Mouse (Mus musculus) macrophage (primary cell): ENCODE measurements around the gene Usp31. TPM values are rescaled to one million over a fixed set of nuclear protein-coding genes. Genes with fewer than 3 reads are reported as not detected.

Source experiments
- H3K27ac ChIP-seq: fragments of 350-480 bp; formaldehyde crosslinking; 2 replicates; pipeline ENCODE4 v1.9.0; 2021
- H3K36me3 ChIP-seq: fragments of 350-480 bp; formaldehyde crosslinking; 2 replicates; pipeline ENCODE4 v1.9.0; 2021; ENCODE audit errors: inconsistent target
- H3K4me3 ChIP-seq: fragments of 350-480 bp; formaldehyde crosslinking; 2 replicates; pipeline ENCODE4 v1.9.0; 2021; ENCODE audit errors: inconsistent target
- H3K79me2 ChIP-seq: fragments of 350-480 bp; formaldehyde crosslinking; 2 replicates; pipeline ENCODE4 v1.9.0; 2021; ENCODE audit errors: inconsistent target
- WGBS: methylation state at CpG from one replicate; pipeline ENCODE4 v1.1.7; 2026; ENCODE audit warnings: inconsistent platforms; ENCODE audit not compliant: missing documents; 5-methylcytosine and 5-hydroxymethylcytosine counted together
- polyA plus RNA-seq: library from polyadenylated mRNA; stranded (reverse); fragments of 250-400 nt; gene quantifications from 3 replicates; pipeline ENCODE4 v1.2.4, GENCODE M21; 2018; ENCODE audit warnings: inconsistent platforms

Gene Usp31
- polyA plus RNA-seq, 1 experiment from 2014 or later: 2.9 TPM

- H3K4me3 ChIP-seq: no peak overlapping the region
- H3K27ac ChIP-seq: no peak overlapping the region
- H3K36me3 ChIP-seq: no peaks in the 10 kb centered on the region
- WGBS: 88% methylated on average over 9 of the region's 9 CpGs
- no peaks in the 10 kb centered on the region for H3K79me2 ChIP-seq
These were observed 84.1 kb downstream of the Usp31 start for GRCm38 (mm10) chr7:121622835-121623420.

GRCm38 (mm10) chr7:121622433-121622832, 84.6 kb downstream of the Usp31 start:
- 89% methylated on average over 6 of the region's 6 CpGs for WGBS
- Histone ChIP-seq H3K79me2 (no peaks in the 10 kb centered on the region), H3K4me3 (no peak overlapping the region), H3K27ac (no peak overlapping the region), H3K36me3 (no peaks in the 10 kb centered on the region)

- Histone ChIP-seq H3K27ac (no peak overlapping the region), H3K36me3 (no peaks in the 10 kb centered on the region), H3K79me2 (no peaks in the 10 kb centered on the region), H3K4me3 (no peak overlapping the region)
- 47% methylated on average over 4 of the region's 4 CpGs for WGBS
These were observed 105.4 kb downstream of the Usp31 start for GRCm38 (mm10) chr7:121601697-121602096.

GRCm38 (mm10) chr7:121596401-121596800, 110.7 kb downstream of the Usp31 start:
- Histone ChIP-seq H3K36me3 (no peaks in the 10 kb centered on the region), H3K27ac (no peak overlapping the region), H3K79me2 (no peaks in the 10 kb centered on the region), H3K4me3 (no peak overlapping the region)
- WGBS: 78% methylated on average over 3 of the region's 3 CpGs

- Histone ChIP-seq H3K36me3 (no peaks in the 10 kb centered on the region), H3K79me2 (no peaks in the 10 kb centered on the region), H3K4me3 (no peak overlapping the region), H3K27ac (no peak overlapping the region)
- WGBS: 92% methylated on average over 4 of the region's 4 CpGs
These were observed 111.6 kb downstream of the Usp31 start for GRCm38 (mm10) chr7:121595496-121595895.

GRCm38 (mm10) chr7:121595085-121595484, 112.0 kb downstream of the Usp31 start:
- no peak overlapping the region for H3K27ac ChIP-seq
- no peak overlapping the region for H3K4me3 ChIP-seq
- no peaks in the 10 kb centered on the region for H3K79me2 ChIP-seq
- no peaks in the 10 kb centered on the region for H3K36me3 ChIP-seq
- 72% methylated on average over 5 of the region's 5 CpGs for WGBS

- Histone ChIP-seq H3K36me3 (no peaks in the 10 kb centered on the region), H3K27ac (no peak overlapping the region), H3K4me3 (no peak overlapping the region), H3K79me2 (no peaks in the 10 kb centered on the region)
- 71% methylated on average over 1 of the region's 1 CpGs for WGBS
These were observed 112.4 kb downstream of the Usp31 start for GRCm38 (mm10) chr7:121594623-121595022.

Other genes starting within 250 kb of the Usp31 start
- gene Scnn1g, start 27.2 kb upstream of the Usp31 start, polyA plus RNA-seq: not detected in 3 replicates
- gene Scnn1b, start 157.8 kb upstream of the Usp31 start, polyA plus RNA-seq: not detected in 3 replicates